Mouse (Mus musculus) megakaryocyte, embryonic 14.5 days (primary cell): Measurements from ENCODE around the gene Pck2.

Experiments
- FLI1 ChIP-seq: IDR thresholded peaks from 2 replicates; pipeline ENCODE4 v1.6.1; 2012; ENCODE audit warnings: low read length, inconsistent platforms, mixed read lengths
- GATA1 ChIP-seq: IDR thresholded peaks from 3 replicates; pipeline ENCODE4 v1.6.1; 2012; ENCODE audit warnings: mixed read lengths, low read length, inconsistent platforms, borderline replicate concordance

DNA sequence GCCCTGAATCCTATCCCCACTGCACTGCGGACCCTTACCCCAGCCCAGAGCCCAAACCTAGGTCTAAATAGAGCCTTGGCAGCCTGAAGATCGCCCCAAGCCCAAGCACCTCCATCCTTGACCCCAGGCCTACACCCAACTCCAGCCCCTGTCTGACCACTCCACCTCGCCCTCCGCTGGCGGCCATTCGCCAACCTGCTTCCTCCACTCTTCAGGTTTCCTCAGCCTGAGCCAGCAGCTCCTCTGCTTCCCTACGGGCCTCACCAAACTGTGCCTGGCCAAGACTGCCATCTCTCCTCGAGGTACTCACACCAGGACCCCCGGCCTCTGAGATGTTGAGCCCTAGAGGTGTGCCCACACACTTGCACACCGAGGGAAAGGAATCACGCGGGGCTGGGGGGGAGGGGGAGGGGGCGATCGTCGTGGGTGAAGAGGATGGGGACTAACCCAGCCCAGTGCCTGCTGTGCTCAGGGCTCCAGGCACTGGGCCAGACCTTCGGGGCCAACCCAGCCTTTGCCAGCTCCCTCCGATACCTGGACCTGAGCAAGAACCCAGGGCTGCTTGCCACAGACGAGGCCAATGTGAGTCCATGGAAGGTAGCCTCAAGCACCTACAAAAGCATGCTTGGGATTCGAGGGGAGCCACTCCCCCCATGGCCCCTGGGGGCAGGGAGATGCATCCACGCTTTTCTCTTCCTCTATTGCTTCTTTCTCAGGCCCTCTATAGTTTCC, 44.4 kb upstream of the Pck2 start:
- TF ChIP-seq GATA1 (no peak), FLI1 (no peak)
